Mouse (Mus musculus) thymus, adult 2 months (tissue): ENCODE data around the gene Tnk2. TPM values are rescaled to one million over a fixed set of nuclear protein-coding genes. Genes with fewer than 3 reads are reported as not detected.

Experiments
- DNase-seq: peaks from one replicate; pipeline ENCODE4 v3.0.0; 2021
- H3K27ac ChIP-seq: fragments of 200-500 bp; 2 replicates; pipeline ENCODE4 v1.5.1; 2012; ENCODE audit warnings: low read length, control low read depth; ENCODE audit not compliant: control insufficient read depth, insufficient read depth
- H3K27me3 ChIP-seq: fragments of 200-500 bp; 2 replicates; pipeline ENCODE4 v1.6.1; 2012; ENCODE audit warnings: mild to moderate bottlenecking, low read length, moderate library complexity, mixed read lengths; ENCODE audit not compliant: control insufficient read depth, insufficient read depth
- H3K36me3 ChIP-seq: fragments of 200-500 bp; 2 replicates; pipeline ENCODE4 v1.6.1; 2012; ENCODE audit warnings: mild to moderate bottlenecking, low read length, moderate library complexity; ENCODE audit not compliant: control insufficient read depth, insufficient read depth
- H3K4me1 ChIP-seq: fragments of 200-500 bp; replicated peaks from 2 replicates; pipeline ENCODE4 v1.6.1; 2012; ENCODE audit warnings: low read length; ENCODE audit not compliant: control insufficient read depth, insufficient read depth
- H3K4me3 ChIP-seq: fragments of 200-500 bp; 2 replicates; pipeline ENCODE4 v1.5.1; 2012; ENCODE audit warnings: mild to moderate bottlenecking, low read length, control low read depth, moderate library complexity; ENCODE audit not compliant: control insufficient read depth, insufficient read depth
- CTCF ChIP-seq: fragments of 200-500 bp; IDR thresholded peaks from 2 replicates; pipeline ENCODE4 v1.5.1; 2012; ENCODE audit warnings: mild to moderate bottlenecking, control low read depth, low read length, moderate library complexity, borderline replicate concordance; ENCODE audit not compliant: control insufficient read depth, poor library complexity, insufficient read depth; ENCODE audit errors: extremely low read depth
- POLR2A ChIP-seq: fragments of 200-500 bp; IDR thresholded peaks from 2 replicates; pipeline ENCODE4 v1.6.1; 2012; ENCODE audit warnings: mild to moderate bottlenecking, low read length, control low read depth, moderate library complexity; ENCODE audit not compliant: control insufficient read depth, poor library complexity, insufficient read depth; ENCODE audit errors: extremely low read depth
- WGBS: fragments of 180-500 bp; shearing (Covaris S2); methylation state at CpG from one replicate; pipeline ENCODE4 v1.1.7; 2018; 5-methylcytosine and 5-hydroxymethylcytosine counted together
- polyA plus RNA-seq: library from polyadenylated mRNA; depleted of rRNA; stranded (reverse); fragments of >200 nt; gene quantifications from 2 replicates; pipeline ENCODE4 v1.2.3, GENCODE M21; 2012

Gene Tnk2
- polyA plus RNA-seq, 1 experiment = 479 TPM

DNA sequence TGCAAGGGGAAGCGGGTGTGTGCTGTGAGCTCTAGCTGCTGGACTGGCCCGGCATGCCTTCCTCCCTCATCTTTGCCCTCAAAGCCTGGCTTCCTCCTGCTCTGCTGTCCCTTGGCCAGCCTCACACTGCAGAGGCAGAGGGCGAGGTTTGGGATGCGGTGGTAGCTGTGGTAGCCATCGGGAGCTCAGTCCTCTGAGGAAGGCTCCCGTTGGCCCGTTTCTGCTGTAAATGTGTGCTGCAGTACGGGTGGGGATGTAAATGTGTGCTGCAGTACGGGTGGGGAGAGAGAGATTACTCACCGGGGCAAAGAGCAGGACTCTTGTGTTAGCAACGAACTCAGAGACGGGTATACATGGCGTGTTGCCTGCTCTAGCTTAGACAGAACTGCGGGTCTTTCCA is 35.1 kb downstream of the Tnk2 start:
- H3K4me1 ChIP-seq = peaks cover 2% of the 10 kb centered on the region; the same call in 1 of the 2 replicates
- 92% methylated on average over 14 of the region's 14 CpGs for WGBS
- H3K27ac ChIP-seq = no peak overlapping the region
- H3K4me3 ChIP-seq = no peak overlapping the region
- no peak for DNase-seq
- no peaks in the 10 kb centered on the region for H3K27me3 ChIP-seq
- TF ChIP-seq CTCF (no peak), POLR2A (no peak)
- H3K36me3 ChIP-seq = peaks cover 48% of the 10 kb centered on the region

DNA sequence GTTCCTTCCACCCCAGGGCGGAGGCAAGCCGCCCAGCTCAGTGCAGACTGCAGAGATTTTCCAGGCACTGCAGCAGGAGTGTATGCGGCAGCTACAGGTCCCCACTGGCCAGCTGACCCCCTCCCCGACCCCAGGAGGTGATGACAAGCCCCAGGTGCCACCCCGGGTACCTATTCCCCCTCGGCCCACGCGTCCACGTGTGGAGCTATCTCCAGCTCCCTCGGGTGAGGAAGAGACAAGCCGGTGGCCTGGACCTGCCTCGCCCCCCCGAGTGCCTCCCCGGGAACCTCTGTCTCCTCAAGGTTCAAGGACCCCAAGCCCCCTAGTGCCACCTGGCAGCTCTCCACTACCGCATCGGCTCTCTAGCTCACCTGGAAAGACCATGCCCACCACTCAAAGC is 36.3 kb downstream of the Tnk2 start:
- TF ChIP-seq POLR2A (no peak), CTCF (no peak)
- DNase-seq = no peak
- WGBS = 98% methylated on average over 16 of the region's 16 CpGs
- H3K27me3 ChIP-seq = no peaks in the 10 kb centered on the region
- peaks cover 2% of the 10 kb centered on the region; the same call in 1 of the 2 replicates for H3K4me1 ChIP-seq
- H3K36me3 ChIP-seq = peaks cover 47% of the 10 kb centered on the region
- no peak overlapping the region for H3K4me3 ChIP-seq
- H3K27ac ChIP-seq = no peak overlapping the region

DNA sequence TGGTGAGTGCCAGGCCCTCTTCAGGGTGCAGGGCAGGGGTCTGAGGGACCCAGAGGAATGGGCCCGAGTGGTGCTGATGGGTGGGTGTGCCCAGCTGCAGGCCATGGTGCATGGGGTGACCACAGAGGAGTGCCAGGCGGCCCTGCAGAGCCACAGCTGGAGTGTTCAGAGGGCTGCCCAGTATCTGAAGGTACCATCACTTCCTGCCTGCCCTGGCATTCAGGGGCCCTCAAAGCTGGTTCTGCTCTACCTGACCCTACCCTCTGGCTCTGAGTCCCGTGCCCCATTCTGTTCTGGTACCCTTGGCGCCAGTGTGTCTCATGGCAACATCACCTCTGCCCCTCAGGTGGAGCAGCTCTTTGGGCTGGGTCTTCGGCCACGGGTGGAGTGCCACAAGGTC is 37.1 kb downstream of the Tnk2 start:
- Histone ChIP-seq H3K4me1 (peaks cover 2% of the 10 kb centered on the region; the same call in 1 of the 2 replicates), H3K4me3 (no peak overlapping the region), H3K27me3 (no peaks in the 10 kb centered on the region), H3K36me3 (peaks cover 41% of the 10 kb centered on the region), H3K27ac (no peak overlapping the region)
- DNase-seq = no peak
- TF ChIP-seq CTCF (no peak), POLR2A (no peak)
- 94% methylated on average over 6 of the region's 6 CpGs for WGBS

DNA sequence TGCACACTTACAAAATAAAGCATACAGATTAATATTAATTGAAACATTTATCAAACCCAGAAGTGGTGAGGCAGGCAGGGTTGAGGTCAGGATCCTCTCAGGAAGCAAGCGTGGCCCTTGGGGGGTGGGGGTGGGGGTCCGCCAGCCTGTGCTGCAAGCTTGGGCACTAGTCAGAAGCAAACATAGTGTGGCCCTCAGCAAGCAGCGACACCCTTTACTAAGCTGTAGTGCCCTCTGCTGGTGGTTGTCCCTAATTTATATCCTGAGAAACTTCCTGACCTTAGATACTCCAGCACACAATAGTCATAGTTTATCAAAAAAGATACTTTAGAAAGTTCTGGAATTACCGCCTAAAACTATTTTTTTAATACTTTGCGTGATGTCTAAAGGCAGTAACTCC is 38.5 kb downstream of the Tnk2 start:
- peak; percentile 81 for DNase-seq
- TF ChIP-seq CTCF (no peak), POLR2A (no peak)
- WGBS = 35% methylated on average over 5 of the region's 5 CpGs
- Histone ChIP-seq H3K4me3 (no peak overlapping the region), H3K27ac (no peak overlapping the region), H3K36me3 (peaks cover 28% of the 10 kb centered on the region), H3K4me1 (peaks cover 2% of the 10 kb centered on the region; the same call in 1 of the 2 replicates), H3K27me3 (no peaks in the 10 kb centered on the region)

DNA sequence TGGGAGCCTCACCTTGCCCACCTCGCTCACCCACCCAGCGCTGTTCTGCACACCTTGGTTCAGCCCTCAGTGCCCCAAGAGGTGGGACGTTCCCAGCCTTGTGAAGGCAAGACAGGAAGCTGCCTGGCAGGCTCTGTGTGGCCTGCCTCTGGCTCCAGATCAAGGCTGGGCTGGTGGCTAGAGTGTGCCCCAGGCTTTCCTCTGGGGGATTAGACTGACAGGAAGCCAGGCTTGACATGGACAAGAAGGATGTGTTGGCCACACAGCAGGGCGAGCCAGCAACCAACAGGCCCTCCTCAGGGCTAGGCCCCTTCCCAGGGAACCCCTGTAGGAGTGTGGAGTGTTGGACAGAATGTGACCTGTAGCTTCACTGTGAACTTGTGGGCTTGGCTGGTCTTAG is 39.2 kb downstream of the Tnk2 start:
- no peak for DNase-seq
- H3K4me1 ChIP-seq = peaks cover 2% of the 10 kb centered on the region; the same call in 1 of the 2 replicates

DNA sequence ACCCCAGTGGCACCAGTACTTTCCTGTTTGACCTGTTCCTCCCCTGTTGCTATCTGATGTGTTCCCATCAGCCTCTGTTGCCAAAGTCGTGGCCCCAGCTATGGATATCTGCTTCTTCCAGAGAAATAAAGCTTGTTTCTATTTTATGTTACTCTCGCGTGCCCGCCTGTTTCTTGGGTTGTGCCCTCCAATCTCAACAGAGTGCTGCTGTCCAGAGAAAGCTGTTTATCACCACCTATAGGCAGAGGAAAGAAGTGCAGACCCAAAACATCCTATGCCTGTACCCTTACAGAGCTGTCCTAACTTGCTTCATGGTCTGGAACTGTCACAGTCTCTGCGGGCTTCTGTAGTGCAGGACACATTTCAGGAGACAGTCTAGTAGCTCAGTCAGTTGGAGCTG is 39.7 kb downstream of the Tnk2 start:
- Histone ChIP-seq H3K4me1 (peaks cover 2% of the 10 kb centered on the region; the same call in 1 of the 2 replicates), H3K4me3 (no peak overlapping the region), H3K27ac (no peak overlapping the region), H3K36me3 (peaks cover 22% of the 10 kb centered on the region), H3K27me3 (no peaks in the 10 kb centered on the region)
- WGBS = 59% methylated on average over 5 of the region's 5 CpGs
- TF ChIP-seq CTCF (no peak), POLR2A (no peak)
- peak; percentile 65 for DNase-seq

More for the DNA sequence above, 39.2 kb downstream of the Tnk2 start:
- TF ChIP-seq CTCF = no peak
- TF ChIP-seq POLR2A = no peak
- H3K36me3 ChIP-seq = peaks cover 25% of the 10 kb centered on the region
- no peak overlapping the region for H3K27ac ChIP-seq
- no peak overlapping the region for H3K4me3 ChIP-seq
- H3K27me3 ChIP-seq = no peaks in the 10 kb centered on the region
- WGBS = 73% methylated on average over 4 of the region's 4 CpGs

DNA sequence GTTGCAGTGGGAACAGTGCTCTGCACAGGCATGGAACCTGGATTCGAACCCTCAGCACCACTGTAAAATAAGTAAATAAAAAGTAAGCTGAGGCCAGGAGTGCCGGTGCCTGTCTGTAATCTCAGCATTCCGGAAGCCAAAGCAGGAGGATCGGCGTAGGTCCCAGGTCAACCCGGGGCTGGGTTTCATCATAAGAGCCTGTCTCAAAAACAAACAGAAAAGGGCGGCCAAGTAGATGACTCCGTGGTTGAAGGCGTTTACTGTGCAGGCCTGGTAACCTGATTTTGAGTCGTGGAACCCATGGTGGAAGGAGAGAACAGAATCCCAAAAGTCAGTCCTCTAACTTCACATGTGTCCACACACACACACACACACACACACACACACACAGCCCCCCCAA is 41.7 kb downstream of the Tnk2 start:
- Histone ChIP-seq H3K27ac (no peak overlapping the region), H3K4me1 (peaks cover 2% of the 10 kb centered on the region; the same call in 1 of the 2 replicates), H3K4me3 (no peak overlapping the region), H3K27me3 (no peaks in the 10 kb centered on the region), H3K36me3 (peaks cover 10% of the 10 kb centered on the region)
- no peak for TF ChIP-seq CTCF
- no peak for TF ChIP-seq POLR2A
- WGBS = 91% methylated on average over 10 of the region's 10 CpGs
- no peak for DNase-seq
